In genomic region chr4:34049571-34050255, GRCm38 (mm10) we compare ENCODE assay signal across 8 mouse cellular contexts. TPM values are rescaled to one million over a fixed set of nuclear protein-coding genes. Genes with fewer than 3 reads are reported as not detected.
A peak's percentile ranks its signal among the peaks of the same experiment; 100 is the strongest.
DNase-seq lines count a peak whose midpoint lies in the region; ATAC-seq and TF ChIP-seq lines count a peak whose summit lies in the region.
"Had no signal": no experiment of that assay in that cellular context is flagged by ENCODE, and none has a peak within 500 bp of the region (broad histone marks: within the 10 kb centered on the region; RNA-seq: fewer than 3 reads in every experiment).

Gene Spaca1, minus strand, starts transcription at chr4:34050191.

- no peak for TF ChIP-seq POLR2A in spleen, adult 2 months (IDR thresholded peaks at IDR 0.05; ENCODE audit: low read depth, low read length)
- TF ChIP-seq POLR2A in testis, adult 2 months (IDR thresholded peaks at IDR 0.05; ENCODE audit: control insufficient read depth, low read depth, low read length) = peak; percentile 74; the same call in 1 of the 2 replicates

- no peak within 1 kb of the TSS for H3K27ac ChIP-seq in spleen, adult 2 months (ENCODE audit: insufficient read depth, low read length)
- H3K27ac ChIP-seq in hindbrain, embryonic 14.5 days = no peak within 1 kb of the TSS
- peak within 1 kb of the TSS; percentile 69 for H3K27ac ChIP-seq in testis, adult 2 months (ENCODE audit: control insufficient read depth, insufficient read depth, low read depth, low read length)
- H3K27ac ChIP-seq: macrophage had no signal

- no peak for TF ChIP-seq CTCF in spleen, adult 2 months (IDR thresholded peaks at IDR 0.05; ENCODE audit: extremely low read depth, insufficient read depth, insufficient read length, insufficient replicate concordance)
- TF ChIP-seq CTCF in testis, adult 2 months (IDR thresholded peaks at IDR 0.05; ENCODE audit: control insufficient read depth, insufficient read depth, insufficient replicate concordance, low read depth, low read length) = no peak

- 74% methylated on average over 46 of the region's 46 CpGs for WGBS in spleen, adult 2 months
- WGBS in hindbrain, embryonic 14.5 days = 42% methylated on average over 46 of the region's 46 CpGs

- peak; percentile 40; the same call in 1 of the 2 replicates for ATAC-seq in hindbrain, embryonic 14.5 days (ENCODE audit: low FRiP score)

- DNase-seq in spleen, adult 2 months (ENCODE audit: low read depth in 1 of 2, low spot score in 2 of 2) = peak in 1 of 2 experiments; percentile 4
- DNase-seq in spleen, adult 12 weeks (ENCODE audit: low spot score) = no peak
- DNase-seq in embryo, embryonic 10.5 days (ENCODE audit: low spot score) = peak; percentile 22
- no peak for DNase-seq in hindbrain, embryonic 14.5 days (ENCODE audit: low spot score)
- DNase-seq in lung, postnatal 10 days = peak; percentile 2
- DNase-seq in gastrocnemius, adult 8-10 months (ENCODE audit: low spot score in 2 of 2) = no peak

- peak within 1 kb of the TSS; percentile 51 for H3K4me2 ChIP-seq in hindbrain, embryonic 14.5 days (replicated peaks)

- H3K9ac ChIP-seq in hindbrain, embryonic 14.5 days = peak within 1 kb of the TSS; percentile 54

- H3K27me3 ChIP-seq in spleen, adult 2 months (ENCODE audit: control insufficient read depth, insufficient read depth, low read length) = no peaks in the 10 kb centered on the region
- H3K27me3 ChIP-seq in hindbrain, embryonic 14.5 days (ENCODE audit: control insufficient read depth, insufficient read depth, low read length) = no peaks in the 10 kb centered on the region
- no peaks in the 10 kb centered on the region for H3K27me3 ChIP-seq in testis, adult 2 months (ENCODE audit: control insufficient read depth, insufficient read depth, low read length)

- no peaks in the 10 kb centered on the region for H3K4me1 ChIP-seq in spleen, adult 2 months (ENCODE audit: control insufficient read depth, insufficient read depth, insufficient read length)
- no peaks in the 10 kb centered on the region for H3K4me1 ChIP-seq in hindbrain, embryonic 14.5 days (replicated peaks; ENCODE audit: control insufficient read depth, insufficient read depth, low read length)
- 0 out of 2 replicates have a peak, but pooled peaks cover 2% of the 10 kb centered on the region for H3K4me1 ChIP-seq in testis, adult 2 months (ENCODE audit: control insufficient read depth, insufficient read depth, low read length)

- H3K36me3 ChIP-seq in spleen, adult 2 months (ENCODE audit: control insufficient read depth, insufficient read depth, low read length) = no peaks in the 10 kb centered on the region
- no peaks in the 10 kb centered on the region for H3K36me3 ChIP-seq in hindbrain, embryonic 14.5 days (replicated peaks; ENCODE audit: control insufficient read depth, insufficient read depth)
- H3K36me3 ChIP-seq in testis, adult 2 months (ENCODE audit: control insufficient read depth, insufficient read depth, low read length) = no peaks in the 10 kb centered on the region

- peak within 1 kb of the TSS; percentile 22; the same call in 1 of the 2 replicates for H3K4me3 ChIP-seq in spleen, adult 2 months (ENCODE audit: extremely low read depth, insufficient read depth, insufficient read length)
- H3K4me3 ChIP-seq in hindbrain, embryonic 14.5 days (replicated peaks; ENCODE audit: low read length) = peak within 1 kb of the TSS; percentile 27
- H3K4me3 ChIP-seq in testis, adult 2 months (ENCODE audit: control insufficient read depth, low read depth, low read length) = peak within 1 kb of the TSS; percentile 84

- no peaks in the 10 kb centered on the region for H3K9me3 ChIP-seq in hindbrain, embryonic 14.5 days (ENCODE audit: control insufficient read depth, low read length)

RNA-seq across cellular contexts. Expression of gene Spaca1, which starts in this region (rescaled TPM):
- 0.65 and 0.73 TPM in 2 replicates for polyA plus RNA-seq in spleen, adult 2 months (2012; rRNA removed)
- 0.92 and 1.2 TPM in 2 replicates for polyA plus RNA-seq in hindbrain, embryonic 14.5 days (2014; fragmentation: Nextera tagmentation; extraction: Ambion mirVana)
- polyA plus RNA-seq in testis, adult 2 months (2012; rRNA removed) = 193 and 250 TPM in 2 replicates
- total RNA-seq in gastrocnemius, adult 8-10 months (2022) = not detected
- polyA plus RNA-seq: macrophage had no signal

Comparison
In these comparisons a context has a peak if more than half of its experiments do, and no peak if none do; other contexts are left out.
1. RNA of gene Spaca1 (polyA plus RNA-seq): 193 to 250 TPM in testis, adult 2 months; 0.92 to 1.2 TPM in hindbrain, embryonic 14.5 days and 0.65 to 0.73 TPM in spleen, adult 2 months; every median in the first group is over 10 times any median in the second.
2. DNase-seq: peak in embryo, embryonic 10.5 days (single experiment) and lung, postnatal 10 days (single experiment); none in spleen, adult 12 weeks (single experiment), hindbrain, embryonic 14.5 days (single experiment) and gastrocnemius, adult 8-10 months (0 of 2).
3. H3K4me3 ChIP-seq: peak in every context shown above with its lines; median percentile 84 in testis, adult 2 months; 27 in hindbrain, embryonic 14.5 days; 22 in spleen, adult 2 months.